Comparison of ENCODE assay signal across 9 mouse cellular contexts in the genomic region with DNA sequence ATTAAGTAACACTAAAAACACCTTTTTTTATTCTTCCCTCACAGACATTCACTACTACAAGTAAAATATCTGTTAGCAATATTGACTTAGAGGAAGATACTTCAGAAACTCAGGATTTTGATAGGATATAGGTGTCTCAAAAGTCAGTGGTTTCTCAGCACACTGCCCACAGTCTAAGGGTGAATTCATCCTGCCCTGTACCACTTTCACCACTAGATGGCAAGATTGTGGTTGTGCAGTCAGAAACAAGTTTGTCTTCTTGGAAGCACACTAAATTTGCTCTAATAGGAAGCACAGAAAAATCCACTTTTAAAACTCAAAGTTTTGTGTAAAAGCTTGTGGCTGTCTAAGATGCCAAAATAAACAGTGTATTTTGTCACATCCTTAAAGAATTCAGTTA. TPM values are rescaled to one million over a fixed set of nuclear protein-coding genes. Genes with fewer than 3 reads are reported as not detected.
DNase-seq lines count a peak whose midpoint lies in the region; ATAC-seq lines count a peak whose summit lies in the region.
"Had no signal": no experiment of that assay in that cellular context is flagged by ENCODE, and none has a peak within 500 bp of the region (broad histone marks: within the 10 kb centered on the region; RNA-seq: fewer than 3 reads in every experiment).

No protein-coding gene starts in this region.

- H3K27me3 ChIP-seq in limb, embryonic 11.5 days (ENCODE audit: control insufficient read depth, insufficient read depth, low read length) = no peaks in the 10 kb centered on the region
- H3K27me3 ChIP-seq: lung, embryonic 15.5 days had no signal

- no peak overlapping the region for H3K4me2 ChIP-seq in limb, embryonic 11.5 days (ENCODE audit: low read depth, severe bottlenecking)
- H3K4me2 ChIP-seq: lung, embryonic 15.5 days had no signal

- H3K36me3 ChIP-seq in limb, embryonic 11.5 days (ENCODE audit: control insufficient read depth, insufficient read depth, low read length) = no peaks in the 10 kb centered on the region; the same call in 1 of the 2 replicates

- peak; percentile 19 for DNase-seq in heart, adult 8-10 months (ENCODE audit: low spot score)
- DNase-seq in heart, adult 9 months (ENCODE audit: low spot score in 2 of 2) = no peak
- DNase-seq in A20 (ENCODE audit: low read depth, low spot score) = peak; percentile 58
- peak; percentile 49 for DNase-seq in MN1 (ENCODE audit: low spot score)
- peak; percentile 9 for DNase-seq in gastrocnemius, postnatal 25 days
- peak; percentile 44 for DNase-seq in limb, embryonic 11.5 days (ENCODE audit: low spot score)
- peak; percentile 44 for DNase-seq in retina, postnatal 1 day
- DNase-seq in cerebellum, adult 9-10 months = no peak

- no peak overlapping the region for H3K27ac ChIP-seq in limb, embryonic 11.5 days (replicated peaks; ENCODE audit: low read depth, low read length)
- H3K27ac ChIP-seq: lung, embryonic 15.5 days had no signal

- no peak overlapping the region for H3K9ac ChIP-seq in limb, embryonic 11.5 days (ENCODE audit: low read length)
- H3K9ac ChIP-seq: lung, embryonic 15.5 days had no signal

- no peaks in the 10 kb centered on the region for H3K4me1 ChIP-seq in limb, embryonic 11.5 days (ENCODE audit: control insufficient read depth, insufficient read depth, low read length)
- H3K4me1 ChIP-seq: lung, embryonic 15.5 days had no signal

- H3K9me3 ChIP-seq in limb, embryonic 11.5 days (ENCODE audit: control insufficient read depth, low read length) = no peaks in the 10 kb centered on the region
- H3K9me3 ChIP-seq: lung, embryonic 15.5 days had no signal

- H3K4me3 ChIP-seq in limb, embryonic 11.5 days (ENCODE audit: low read depth, low read length) = no peak overlapping the region
- H3K4me3 ChIP-seq: lung, embryonic 15.5 days had no signal

- ATAC-seq in limb, embryonic 11.5 days (ENCODE audit: insufficient number of reproducible peaks, low FRiP score, low TSS enrichment, low read depth) = no peak

RNA-seq across cellular contexts. Expression of gene Zfp944, which starts 8.4 kb away (rescaled TPM):
- total RNA-seq in heart, adult 8-10 months (2022) = 1 to 10 TPM; 3.3 to 5.1 (median 4.5) TPM
- total RNA-seq in gastrocnemius, postnatal 25 days (2021) = 1 to 10 TPM; 4.0 to 5.1 TPM
- polyA plus RNA-seq in limb, embryonic 11.5 days (2014; fragmentation: Nextera tagmentation; extraction: Ambion mirVana) = 17.9 and 18.0 TPM in 2 replicates

RNA-seq across cellular contexts. Expression of gene Zfp758, which starts 8.5 kb away (rescaled TPM):
- 1 to 10 TPM; 7.8 to 9.5 (median 9.3) TPM for total RNA-seq in heart, adult 8-10 months (2022)
- 1 to 10 TPM; 5.4 to 6.5 TPM for total RNA-seq in gastrocnemius, postnatal 25 days (2021)
- 8.5 and 9.0 TPM in 2 replicates for polyA plus RNA-seq in limb, embryonic 11.5 days (2014; fragmentation: Nextera tagmentation; extraction: Ambion mirVana)

RNA-seq across cellular contexts. Expression of gene CT030661.1, which starts 38.2 kb away (rescaled TPM):
- total RNA-seq in heart, adult 8-10 months (2022) = 1 to 10 TPM; 5.7 to 8.5 (median 7.4) TPM
- 1 to 10 TPM; 6.5 to 6.8 TPM for total RNA-seq in gastrocnemius, postnatal 25 days (2021)
- polyA plus RNA-seq in limb, embryonic 11.5 days (2014; fragmentation: Nextera tagmentation; extraction: Ambion mirVana) = 12.2 and 13.1 TPM in 2 replicates

Comparison
In these comparisons a context has a peak if more than half of its experiments do, and no peak if none do; other contexts are left out.
1. DNase-seq: peak in heart, adult 8-10 months (single experiment), A20 (single experiment), MN1 (single experiment), gastrocnemius, postnatal 25 days (single experiment), limb, embryonic 11.5 days (single experiment) and retina, postnatal 1 day (single experiment); none in heart, adult 9 months (0 of 2) and cerebellum, adult 9-10 months (single experiment).